Mouse (Mus musculus): ENCODE results near the gene Pnn.

The Pnn gene

GRCm38 (mm10) chr12:59074052-59074451, 7.4 kb downstream of the Pnn start:
- no peak for DNase-seq (ENCODE audit: low read depth, low spot score)

- peak; percentile 81 for DNase-seq (ENCODE audit: low read depth, low spot score)
Measured at GRCm38 (mm10) chr12:59076996-59077395, 10.3 kb downstream of the Pnn start.

- peak; percentile 88 for DNase-seq (ENCODE audit: low read depth, low spot score)
Measured at GRCm38 (mm10) chr12:59077883-59078282, 11.2 kb downstream of the Pnn start.

- DNase-seq (ENCODE audit: low read depth, low spot score): no peak
Measured at GRCm38 (mm10) chr12:59080461-59080860, 13.8 kb downstream of the Pnn start.

GRCm38 (mm10) chr12:59084446-59084845, 17.8 kb downstream of the Pnn start:
- no peak for DNase-seq (ENCODE audit: low read depth, low spot score)

- peak; percentile 52 for DNase-seq (ENCODE audit: low read depth, low spot score)
Measured at GRCm38 (mm10) chr12:59086171-59086570, 19.5 kb downstream of the Pnn start.

GRCm38 (mm10) chr12:59093543-59093942, 26.9 kb downstream of the Pnn start:
- DNase-seq (ENCODE audit: low read depth, low spot score): no peak

GRCm38 (mm10) chr12:59095104-59096025, 28.7 kb downstream of the Pnn start, which contains the start of gene Mia2:
Gene Mia2, plus strand, starts transcription at chr12:59095799.
- DNase-seq (ENCODE audit: low read depth, low spot score): no peak

GRCm38 (mm10) chr12:59104771-59105170, 38.1 kb downstream of the Pnn start:
- DNase-seq (ENCODE audit: low read depth, low spot score): no peak

- DNase-seq (ENCODE audit: low read depth, low spot score): no peak
Measured at GRCm38 (mm10) chr12:59105914-59106313, 39.2 kb downstream of the Pnn start.

- DNase-seq (ENCODE audit: low read depth, low spot score): no peak
Measured at GRCm38 (mm10) chr12:59106491-59106890, 39.8 kb downstream of the Pnn start.

- no peak for DNase-seq (ENCODE audit: low read depth, low spot score)
Measured at GRCm38 (mm10) chr12:59107926-59108325, 41.2 kb downstream of the Pnn start.

- DNase-seq (ENCODE audit: low read depth, low spot score): no peak
Measured at GRCm38 (mm10) chr12:59117184-59117583, 50.5 kb downstream of the Pnn start.

Data from 3T3-L1 (cell line).